Mouse (Mus musculus): ENCODE measurements around the gene Olfr649.

Olfr649 gene

DNA sequence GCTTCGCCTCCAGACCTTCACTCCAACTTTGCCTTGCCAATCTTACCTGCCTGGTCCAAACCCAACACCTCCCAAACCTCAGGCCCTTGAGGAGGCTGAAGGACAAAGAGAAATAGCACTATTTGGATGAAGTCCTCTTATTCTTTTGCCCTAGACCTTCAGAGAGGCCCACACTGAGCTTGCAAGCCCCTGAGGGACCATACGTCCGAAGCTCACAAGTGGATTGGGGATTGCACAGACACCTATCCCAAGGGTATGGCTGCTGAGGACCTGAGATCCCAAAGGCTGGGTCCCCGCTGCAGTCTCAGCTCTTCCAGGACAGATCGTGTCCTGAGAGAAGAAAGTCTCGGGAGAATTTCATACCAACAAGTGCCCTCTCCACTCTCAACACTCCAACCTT, at the start of gene Olfr649:
TSS of gene Olfr649 (minus strand) at position 101 of the 400 bp plus-strand sequence.
- DNase-seq (ENCODE audit: low spot score) = no peak

DNA sequence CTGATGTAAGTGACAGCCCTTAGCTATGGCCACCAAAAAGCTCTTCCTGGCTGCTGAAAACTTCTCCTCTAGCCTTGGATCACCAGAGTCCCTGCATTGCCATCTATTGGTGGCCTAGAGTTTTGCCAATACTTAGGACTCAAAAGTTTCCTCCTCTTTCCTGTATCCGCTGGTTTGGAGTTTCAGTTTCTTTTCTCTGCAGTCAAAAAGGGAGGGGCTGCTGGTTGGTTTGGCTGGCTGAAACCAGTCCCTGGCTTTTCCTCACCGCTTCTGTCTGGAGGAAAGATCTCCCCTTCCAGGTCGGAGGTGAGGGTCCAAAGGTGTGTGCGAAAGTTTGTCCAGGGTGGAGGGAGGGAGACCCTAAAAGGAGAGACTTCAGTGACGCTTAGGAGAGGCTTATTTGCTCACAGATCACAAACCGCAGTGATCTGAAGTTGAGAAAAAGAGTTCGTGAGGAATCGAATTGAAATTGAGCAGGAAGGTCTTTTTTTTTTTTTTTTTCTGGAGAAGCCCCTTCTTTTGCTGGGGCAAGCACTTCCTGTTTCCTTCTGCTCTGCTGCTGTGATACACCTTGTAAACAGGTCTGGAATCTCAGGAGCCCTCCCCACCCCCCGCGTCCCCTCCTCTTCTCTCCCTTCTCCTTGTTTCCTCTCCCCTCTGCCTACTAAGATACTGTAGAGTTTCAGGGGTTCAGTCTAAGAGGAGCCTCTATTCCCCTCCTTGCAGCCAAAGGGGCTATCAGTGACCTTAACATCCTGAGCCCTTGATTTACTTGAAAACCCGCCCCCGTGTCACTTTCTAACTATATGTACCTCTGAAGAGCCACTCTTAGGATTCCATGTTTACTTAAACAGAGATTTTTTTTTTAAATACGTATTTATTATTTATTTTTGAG, 48.7 kb upstream of the Olfr649 start, which contains the start of gene Trim34a:
TSS of gene Trim34a (plus strand) at position 171 of the 895 bp plus-strand sequence.
- DNase-seq (ENCODE audit: low spot score) = peak; percentile 7

DNA sequence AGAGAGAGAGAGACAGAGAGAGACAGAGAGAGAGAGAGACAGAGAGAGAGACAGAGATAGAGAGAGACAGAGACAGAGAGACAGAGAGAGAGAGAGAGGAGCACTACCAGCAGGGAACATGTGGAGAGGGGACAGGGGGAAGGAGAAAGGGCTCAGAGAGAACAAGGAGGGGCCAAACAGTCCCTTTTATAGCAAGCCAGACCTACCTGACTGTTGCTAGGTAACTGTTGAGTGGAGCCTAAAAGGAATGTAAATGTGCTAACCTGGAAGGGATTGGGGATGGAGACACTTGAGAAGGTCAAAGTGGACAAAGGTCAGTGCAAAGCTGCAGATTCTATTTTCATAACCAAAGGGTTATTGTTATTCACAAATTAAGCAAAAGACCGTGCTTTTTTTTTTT, 47.8 kb upstream of the Olfr649 start:
- DNase-seq (ENCODE audit: low spot score) = peak; percentile 2

DNA sequence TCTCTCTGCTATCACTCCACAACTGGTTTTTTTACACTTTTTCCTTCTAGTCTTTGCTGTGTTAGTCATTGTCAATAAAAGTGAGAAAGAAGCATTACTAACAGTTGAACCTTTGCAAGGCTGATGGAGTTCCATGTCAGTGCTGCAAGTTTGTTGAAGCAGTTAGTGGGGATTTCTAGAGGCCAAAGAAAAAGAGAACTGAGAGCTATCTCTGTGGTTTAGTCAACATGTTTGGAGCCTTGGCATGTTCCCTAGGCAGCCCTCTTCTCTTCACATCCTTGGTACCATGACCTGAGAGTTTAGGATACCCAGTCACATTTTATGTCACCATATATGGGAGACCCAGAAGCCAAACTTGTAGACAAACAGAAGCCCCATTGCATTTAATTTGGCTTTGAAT, 45.1 kb upstream of the Olfr649 start:
- DNase-seq (ENCODE audit: low spot score) = no peak

DNA sequence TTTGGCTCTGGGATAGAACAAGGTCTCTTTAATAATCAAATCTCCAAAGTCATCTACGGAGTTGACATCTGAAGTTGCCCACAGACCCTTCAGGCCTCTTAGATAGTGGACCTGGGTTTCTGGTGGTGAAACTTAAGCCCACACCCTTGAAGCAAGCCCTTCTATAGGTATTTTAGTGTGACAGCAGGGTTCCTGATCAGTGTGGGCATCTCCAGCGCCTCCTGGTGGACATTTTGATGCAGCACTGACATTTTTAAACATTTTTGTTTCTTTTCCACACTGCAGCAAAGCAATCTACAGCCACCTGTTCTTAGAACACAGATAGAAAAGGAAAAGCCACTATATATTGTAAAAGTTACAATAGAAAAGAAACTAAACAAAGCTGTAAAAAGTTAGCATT, 35.4 kb upstream of the Olfr649 start:
- DNase-seq (ENCODE audit: low spot score) = no peak

DNA sequence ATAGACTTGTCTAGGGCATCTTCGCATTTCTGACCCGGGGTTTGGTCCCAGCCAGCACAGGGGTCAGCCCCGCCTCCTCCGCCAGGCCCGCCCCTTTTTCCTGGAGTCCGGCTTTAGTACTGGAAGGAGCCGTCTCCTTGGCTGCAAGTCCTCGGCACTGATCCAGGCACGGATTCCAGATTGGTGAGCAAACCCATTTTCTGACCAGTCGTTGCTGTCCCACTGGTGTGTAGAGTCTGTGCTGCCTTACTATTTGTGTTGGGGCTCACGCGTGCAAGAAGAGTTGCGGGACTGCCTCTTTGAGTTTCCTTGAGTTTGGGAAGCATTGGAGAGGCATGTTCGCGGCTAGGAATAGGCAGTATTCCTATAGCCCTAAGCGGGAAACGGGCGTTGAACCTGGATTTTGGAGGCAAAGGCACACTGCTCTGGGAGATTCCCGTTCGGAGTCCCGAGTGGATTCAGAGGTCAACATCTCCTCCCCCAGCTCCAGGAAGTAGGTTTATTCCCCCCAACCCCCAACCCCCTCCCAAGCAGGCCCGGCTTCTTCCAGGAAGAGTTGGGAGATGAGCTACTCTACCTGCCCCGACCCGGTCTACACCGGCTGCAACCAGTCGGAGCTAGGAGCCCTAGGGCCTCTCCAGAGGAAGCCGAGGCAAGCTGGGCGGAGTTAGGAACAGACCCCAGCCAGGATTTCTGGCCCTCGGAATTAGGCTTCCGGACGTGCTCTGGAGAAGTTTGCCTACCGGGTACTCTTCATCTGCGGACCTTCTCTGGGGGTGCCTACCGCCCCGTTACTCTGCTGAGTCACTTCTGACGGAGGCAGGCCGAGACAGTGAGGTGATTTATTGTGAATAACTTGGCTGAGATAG, 23.1 kb upstream of the Olfr649 start, which contains the start of gene Trim6:
TSS of gene Trim6 (plus strand) at position 93 of the 869 bp plus-strand sequence.
- no peak for DNase-seq (ENCODE audit: low spot score)

DNA sequence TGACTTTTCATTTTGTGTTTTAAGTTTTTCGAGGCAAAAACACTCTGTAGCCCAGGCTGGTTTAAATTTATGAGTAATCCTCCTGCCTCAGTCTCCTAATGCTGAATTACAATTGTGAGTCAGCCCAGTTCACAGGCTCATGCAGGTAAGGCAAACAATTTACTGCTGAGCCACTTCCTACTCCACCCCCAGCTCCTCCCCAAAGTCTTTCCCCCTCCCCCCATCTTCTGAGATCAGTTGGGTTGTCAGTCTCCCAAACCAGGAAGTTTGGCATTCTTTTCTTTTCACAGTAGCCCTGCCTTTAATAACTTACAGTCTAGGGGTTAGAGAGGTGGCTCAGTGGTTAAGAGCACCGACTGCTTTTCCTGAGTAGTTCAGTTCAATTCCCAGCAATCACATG, 22.1 kb upstream of the Olfr649 start:
- no peak for DNase-seq (ENCODE audit: low spot score)

DNA sequence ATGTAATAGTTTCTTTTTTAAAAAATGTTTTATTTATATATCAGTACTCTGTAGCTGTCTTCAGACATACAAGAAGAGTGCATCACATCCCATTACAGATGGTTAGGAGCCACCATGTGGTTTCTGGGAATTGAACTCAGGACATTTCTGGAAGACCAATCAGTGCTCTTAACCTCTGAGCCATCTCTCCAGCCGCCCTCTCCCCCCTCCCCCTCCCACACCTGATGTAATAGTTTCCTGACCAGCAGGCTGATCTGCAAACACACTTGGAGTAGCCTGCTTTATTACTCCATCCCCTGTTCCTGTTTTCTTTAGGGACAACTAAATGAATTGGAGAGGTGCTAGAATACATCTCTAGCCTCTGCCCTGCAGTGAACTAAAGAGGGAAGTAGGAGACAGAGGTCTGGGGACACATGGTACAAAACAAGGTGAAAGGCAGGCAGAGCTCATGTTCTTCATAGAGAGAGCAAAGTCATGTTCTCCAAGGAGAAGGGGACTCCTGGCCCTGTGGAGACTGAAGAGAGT, 20.3 kb upstream of the Olfr649 start:
- DNase-seq (ENCODE audit: low spot score) = no peak

DNA sequence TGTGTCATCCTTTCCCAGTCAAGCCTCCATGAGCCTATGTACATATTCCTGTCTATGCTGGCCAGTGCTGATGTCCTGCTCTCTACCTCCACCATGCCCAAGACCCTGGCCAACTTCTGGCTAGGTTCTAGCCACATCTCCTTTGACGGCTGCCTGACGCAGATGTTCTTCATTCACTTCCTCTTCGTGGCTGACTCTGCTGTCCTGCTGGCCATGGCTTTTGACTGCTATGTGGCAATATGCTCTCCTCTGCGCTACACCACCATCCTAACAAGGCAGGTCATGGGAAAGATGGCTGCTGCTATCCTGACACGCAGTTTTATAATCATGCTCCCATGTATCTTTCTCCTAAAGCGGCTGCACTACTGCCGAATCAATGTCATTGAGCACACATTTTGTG, 10.4 kb upstream of the Olfr649 start:
- no peak for DNase-seq (ENCODE audit: low spot score)

DNA sequence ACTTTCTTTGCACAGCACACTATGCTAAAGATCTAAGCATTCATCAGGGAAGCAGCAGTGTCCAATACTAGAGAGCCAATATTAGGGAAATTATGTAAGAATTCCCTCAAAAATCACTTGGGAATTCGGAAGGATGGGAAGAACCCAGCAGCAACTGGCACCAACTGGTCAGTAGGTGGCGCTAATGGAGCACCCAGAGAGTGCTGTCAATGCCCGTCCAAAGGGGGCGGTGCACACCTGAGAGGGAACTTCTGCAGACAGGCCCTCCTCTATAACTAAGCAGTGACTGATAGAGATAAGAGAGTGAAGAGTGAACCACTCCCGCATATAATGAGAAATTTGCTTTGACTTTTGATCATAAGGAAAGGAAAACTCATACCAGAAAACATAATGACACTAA, 4.0 kb upstream of the Olfr649 start:
- DNase-seq (ENCODE audit: low spot score) = no peak

DNA sequence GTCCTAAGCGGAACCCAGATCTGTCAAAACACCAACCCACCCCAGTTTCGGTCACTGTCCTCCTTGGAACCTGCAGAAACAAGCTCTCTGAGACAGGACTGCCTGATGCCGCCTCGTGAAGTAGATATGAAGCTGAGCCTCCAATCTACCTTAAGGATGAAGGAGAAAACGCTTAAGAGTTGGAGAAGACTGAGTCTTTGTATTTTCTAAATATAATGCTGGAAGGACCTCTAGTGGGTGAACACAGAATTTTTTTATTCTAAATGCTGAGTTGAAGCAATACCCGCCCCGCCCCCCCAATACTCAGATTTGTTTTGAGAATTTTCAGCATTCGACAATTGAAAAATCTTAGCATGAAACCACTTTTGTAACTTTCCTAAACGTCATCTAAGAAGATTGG, 4.5 kb downstream of the Olfr649 start:
- no peak for DNase-seq (ENCODE audit: low spot score)

DNA sequence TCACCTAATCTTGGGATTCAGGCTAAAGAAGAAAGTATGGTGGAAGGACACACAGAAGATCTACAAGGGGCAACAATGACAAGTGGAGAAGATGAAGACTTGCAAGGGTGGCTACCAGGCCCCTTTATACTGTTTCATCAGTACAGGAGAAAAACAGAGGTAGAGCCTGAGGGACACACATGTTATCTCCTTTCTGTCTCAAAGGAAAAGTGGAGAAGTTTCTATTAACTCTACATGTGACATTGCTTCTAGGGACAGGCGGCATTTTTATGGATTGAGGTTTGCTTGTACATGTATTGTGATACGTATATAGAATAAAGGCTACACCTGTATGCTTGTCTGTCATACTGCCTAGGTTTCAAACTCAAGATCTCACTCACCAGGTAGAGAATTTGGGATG, 12.5 kb downstream of the Olfr649 start, which contains the start of gene Olfr648:
TSS of gene Olfr648 (minus strand) at position 101 of the 400 bp plus-strand sequence.
- no peak for DNase-seq (ENCODE audit: low spot score)

DNA sequence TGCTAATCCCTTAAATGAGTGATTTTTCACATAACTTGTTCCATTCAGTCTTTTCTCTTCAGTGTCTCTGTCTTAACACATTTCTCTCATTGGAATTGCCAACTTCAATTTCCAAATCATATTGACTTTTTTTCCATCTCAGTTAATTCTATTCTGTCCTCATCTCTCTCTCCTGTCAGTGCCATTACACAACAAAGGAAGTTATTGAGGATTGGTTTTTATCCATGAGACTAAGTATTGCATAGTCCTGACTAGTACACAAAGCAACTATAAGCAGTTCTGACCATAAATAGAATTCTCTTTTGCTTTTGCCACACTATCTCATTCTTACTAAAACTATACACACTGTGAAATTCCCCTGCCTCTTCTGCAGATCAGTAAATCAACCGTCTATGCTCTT, 16.7 kb downstream of the Olfr649 start:
- no peak for DNase-seq (ENCODE audit: low spot score)

DNA sequence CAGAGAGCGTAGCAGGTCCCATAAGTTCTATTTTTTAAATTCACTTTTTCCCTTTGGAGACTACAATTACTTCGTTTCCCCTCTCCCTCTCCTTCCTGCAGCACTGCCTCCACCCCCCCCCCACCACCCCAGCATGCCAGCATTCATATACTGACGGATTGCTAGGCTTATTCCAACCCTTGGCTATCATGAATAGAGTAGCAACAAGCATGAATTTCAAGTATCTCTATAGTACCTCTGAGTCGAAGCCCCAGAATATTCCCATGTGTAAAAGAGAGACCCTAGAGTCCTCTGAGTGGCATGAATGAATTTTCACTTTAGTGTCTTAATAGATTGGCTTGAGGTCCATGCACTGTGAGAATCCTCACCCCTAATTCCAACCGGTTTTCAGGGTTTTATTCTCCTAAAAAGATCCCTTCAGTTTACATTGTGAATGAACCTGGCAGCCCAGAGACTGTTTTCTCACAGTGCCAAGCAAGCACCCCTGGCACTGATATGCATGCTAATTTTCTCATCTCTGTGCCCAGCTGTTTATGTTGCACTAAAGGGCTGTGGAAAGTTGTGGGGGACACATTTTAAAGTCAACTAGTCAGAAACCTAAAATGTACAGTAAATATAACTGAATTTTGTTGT, 17.2 kb downstream of the Olfr649 start:
- no peak for DNase-seq (ENCODE audit: low spot score)

DNA sequence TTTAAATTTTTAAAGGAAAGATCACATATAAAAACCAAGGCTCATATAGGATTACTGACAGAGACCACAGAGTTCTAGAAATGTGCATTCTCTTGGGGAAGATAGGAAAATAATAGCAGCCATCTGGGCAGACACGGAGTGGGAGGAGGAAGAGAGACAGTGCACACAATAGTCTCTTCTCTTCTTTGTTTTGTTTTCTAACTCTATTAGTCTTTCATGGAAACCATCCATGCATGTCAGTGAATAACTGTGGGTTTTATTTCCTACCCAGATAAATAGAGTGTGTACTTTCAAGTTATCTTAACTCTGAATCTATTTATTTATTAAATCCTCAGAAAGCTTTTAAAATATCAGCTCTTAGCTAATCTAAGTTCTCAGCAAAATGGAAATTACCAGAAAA, 20.7 kb downstream of the Olfr649 start:
- no peak for DNase-seq (ENCODE audit: low spot score)

DNA sequence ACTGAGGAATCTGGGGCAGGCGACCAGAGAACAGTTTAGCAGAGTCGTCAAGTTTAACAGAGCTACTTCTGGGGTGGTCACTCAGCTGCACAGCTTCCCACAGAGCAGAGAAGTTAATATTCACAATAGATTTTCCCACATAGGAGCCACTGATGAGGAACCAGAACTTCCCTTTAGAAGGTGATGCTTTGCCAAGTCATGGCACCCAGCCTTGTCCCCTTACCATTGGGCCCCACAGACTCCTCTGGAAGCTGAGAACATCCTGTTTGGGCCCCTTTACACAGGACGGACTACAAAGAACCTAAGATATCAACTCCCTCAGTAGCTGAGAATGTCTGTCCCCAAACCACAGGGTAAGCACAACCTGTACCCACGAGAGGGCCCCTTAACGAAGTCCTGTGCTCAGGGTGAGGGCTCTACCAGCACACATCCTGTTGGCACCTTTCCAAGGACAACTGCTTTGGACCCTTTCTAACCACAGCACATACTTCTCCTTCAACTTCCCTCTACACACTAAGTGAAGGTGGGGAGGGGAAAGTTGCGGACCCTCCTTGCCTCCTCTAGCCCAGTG, 26.1 kb downstream of the Olfr649 start:
- no peak for DNase-seq (ENCODE audit: low spot score)

DNA sequence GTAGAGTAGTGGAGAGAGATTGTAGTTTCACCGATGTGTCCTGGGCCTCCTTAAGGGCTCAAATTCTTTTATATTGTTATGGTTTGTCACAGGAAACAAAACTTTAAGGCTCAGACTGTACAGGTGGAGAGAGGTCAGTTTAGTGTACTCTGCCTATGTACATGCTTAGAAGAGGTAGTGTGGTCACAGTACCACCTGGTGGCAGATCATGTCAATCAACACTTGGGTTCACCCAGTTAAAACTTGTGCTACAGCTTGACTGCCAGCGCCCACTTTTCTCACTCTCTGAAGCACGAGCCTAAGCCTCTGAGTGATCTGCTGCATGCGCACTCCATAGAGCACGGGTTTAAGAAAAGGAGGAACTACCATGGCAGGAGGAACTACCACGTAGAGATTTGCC, 28.7 kb downstream of the Olfr649 start:
- no peak for DNase-seq (ENCODE audit: low spot score)

DNA sequence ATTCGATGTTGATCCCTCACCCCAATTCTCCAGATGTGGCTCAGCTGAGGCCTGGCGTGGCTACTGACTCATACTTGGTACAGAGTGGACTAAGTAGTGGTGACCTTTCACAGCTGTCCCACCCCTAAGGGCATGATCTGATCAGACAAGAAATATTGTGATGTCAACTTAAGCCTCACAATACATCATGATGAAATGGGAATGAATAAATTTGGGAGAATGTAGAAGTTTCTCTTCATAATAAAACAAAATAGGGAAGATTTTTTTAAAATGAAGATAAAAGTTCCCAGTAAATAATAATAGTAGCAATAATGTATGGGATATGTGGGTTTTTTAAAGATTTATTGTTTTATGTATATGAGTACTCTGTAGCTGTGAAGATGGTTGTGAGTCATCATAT, 45.3 kb downstream of the Olfr649 start, which contains the start of gene Ubqlnl:
TSS of gene Ubqlnl (minus strand) at position 101 of the 400 bp plus-strand sequence.
- no peak for DNase-seq (ENCODE audit: low spot score)

DNA sequence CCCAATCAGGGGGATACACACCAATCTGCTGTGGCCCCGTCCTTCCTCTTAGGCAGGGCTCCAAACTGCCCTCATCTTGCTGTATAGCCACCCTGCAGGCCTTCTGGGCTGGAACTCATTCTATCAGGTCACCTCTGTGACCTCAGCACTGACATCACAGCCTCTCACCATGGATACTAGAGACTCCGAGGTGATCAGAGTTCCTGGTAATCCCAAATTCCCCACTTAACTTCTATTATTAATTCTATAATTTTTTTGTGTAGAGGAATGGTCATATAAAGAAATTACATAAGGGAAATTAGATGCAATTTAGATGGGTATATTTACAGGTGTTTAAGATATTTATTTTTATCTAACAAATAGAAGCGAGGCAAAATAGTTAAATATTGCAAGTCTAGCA, 52.6 kb downstream of the Olfr649 start, which contains the start of gene Ubqln3:
TSS of gene Ubqln3 (minus strand) at position 101 of the 400 bp plus-strand sequence.
- no peak for DNase-seq (ENCODE audit: low spot score)
